Mouse (Mus musculus) frontal cortex, adult (tissue): ENCODE data around the gene Psg25.
"Not testable (repeated sequence)": the region's sequence is repeated elsewhere in the genome, so short reads cannot be mapped to it uniquely, and the experiment has no call there.

Experiments
- ATAC-seq: cut with Nextera tagmentation; 2 replicates; pipeline ENCODE4 v1.9.2; 2017; ENCODE audit warnings: mild to moderate bottlenecking, moderate library complexity, mixed read lengths; ENCODE audit not compliant: low TSS enrichment

Psg25 gene

DNA sequence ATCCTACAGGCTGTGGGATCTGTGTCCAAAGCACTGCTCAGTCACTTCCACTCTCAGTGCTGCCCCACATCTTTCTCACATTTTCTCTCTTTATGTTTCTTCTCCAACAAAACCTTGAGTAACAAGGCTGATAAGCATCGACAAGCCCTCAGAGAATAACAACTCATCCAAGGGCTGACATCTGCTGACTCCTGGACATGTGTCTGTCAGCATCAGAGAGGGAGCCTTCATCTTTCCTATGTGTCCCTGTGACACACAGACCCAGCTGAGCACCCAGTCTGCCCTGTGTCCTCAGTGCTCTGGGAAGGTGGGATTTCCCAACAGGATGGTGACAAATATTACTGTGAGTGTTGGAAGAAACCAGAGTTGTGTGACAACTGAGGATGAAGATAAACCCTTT is at the start of gene Psg25:
Gene Psg25 (minus strand): TSS at position 101 of the 400 bp plus-strand sequence.
- ATAC-seq = no peak

DNA sequence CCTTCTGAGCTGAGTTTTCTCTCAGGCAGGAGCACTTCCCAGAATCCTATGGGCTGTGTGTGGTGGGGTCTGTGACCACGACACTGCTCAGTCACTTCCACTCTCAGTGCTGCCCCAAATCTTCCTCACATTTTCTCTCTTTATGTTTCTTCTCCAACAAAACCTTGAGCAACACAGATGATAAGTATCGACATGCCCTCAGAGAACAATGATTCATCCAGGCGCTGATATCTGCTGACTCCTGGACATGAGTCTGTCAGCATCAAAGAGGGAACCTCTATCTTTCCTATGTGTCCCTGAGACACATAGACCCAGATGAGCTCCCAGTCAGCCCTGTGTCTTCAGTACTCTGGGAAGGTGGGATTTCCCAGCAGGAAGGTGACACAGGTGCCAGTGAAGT is 35.1 kb upstream of the Psg25 start, which contains the start of gene Psg27:
Gene Psg27 (minus strand): TSS at position 101 of the 400 bp plus-strand sequence.
- ATAC-seq = no peak

DNA sequence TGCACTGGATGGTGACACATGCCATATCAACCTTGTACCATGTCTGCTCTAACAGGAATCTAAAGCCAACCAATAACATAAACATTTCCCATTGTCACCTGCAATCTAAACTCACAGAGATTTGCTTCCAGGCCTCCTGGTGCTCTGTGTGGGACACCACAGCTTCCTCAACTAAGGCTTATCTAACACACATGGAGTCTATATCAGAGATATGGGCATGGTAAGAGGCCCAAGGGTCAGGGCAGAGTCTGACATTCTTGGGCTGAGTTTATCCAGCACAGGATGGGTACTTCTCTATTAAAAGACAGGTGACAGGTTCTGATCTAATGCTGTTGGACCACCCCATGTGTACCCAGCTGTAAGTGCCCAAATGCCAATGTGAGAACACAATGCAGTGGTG is 27.8 kb upstream of the Psg25 start:
- no peak for ATAC-seq

DNA sequence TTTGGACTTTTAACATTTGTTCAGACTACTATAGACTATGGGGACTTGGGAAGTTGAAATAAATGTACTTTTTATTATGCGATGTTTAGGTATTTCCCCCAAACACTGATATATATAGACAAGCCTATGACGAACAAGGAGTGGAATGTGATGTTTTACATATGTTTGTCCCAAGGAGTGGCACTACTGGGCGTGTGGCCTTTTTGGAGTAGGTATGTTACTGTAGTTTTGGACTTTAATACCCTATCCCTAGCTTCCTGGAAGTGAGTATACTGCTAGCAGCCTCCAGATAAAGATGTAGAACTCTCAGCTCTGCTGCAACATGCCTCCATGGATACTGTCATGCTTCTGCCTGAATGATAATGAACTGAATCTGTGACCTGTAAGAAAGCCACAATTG is 23.7 kb upstream of the Psg25 start:
- ATAC-seq = not testable (repeated sequence)

DNA sequence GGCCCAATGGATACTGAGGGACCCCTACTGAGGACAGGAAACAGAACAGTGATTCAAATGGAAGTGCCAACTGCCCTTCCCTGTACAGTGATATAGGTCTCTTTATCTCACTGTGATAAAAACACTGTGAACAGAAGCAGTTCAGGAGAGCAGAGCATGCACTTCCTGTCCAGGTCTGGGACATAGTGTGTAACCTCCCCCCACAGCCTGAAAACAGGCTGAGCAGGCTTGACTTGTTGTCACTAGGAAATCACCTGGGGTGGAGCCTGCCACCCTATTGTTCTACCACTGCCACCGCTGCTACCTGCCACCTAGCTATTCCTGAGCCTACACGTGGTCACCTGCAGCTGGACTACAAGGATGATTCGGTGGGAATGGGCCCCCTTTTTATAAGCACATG is 1.4 kb upstream of the Psg25 start:
- no peak for ATAC-seq

DNA sequence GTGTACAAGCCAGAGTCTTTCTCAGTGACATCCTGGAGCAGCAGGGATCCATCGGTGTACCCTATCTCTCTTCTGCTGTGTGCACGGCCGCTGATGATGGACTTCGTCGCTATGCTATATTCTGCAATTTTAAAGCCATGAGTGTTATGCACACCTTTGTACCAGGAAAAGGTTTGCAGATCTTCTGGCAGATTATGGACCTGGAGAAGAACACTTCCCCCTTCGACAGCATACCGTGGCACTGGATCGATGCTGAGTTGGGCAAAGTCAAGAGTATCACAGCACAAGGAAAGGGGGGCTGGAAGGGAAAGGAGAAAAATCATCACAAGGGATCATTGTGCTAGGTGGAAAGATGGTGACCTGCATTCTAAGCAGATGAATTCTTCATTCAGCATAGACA is 7.4 kb downstream of the Psg25 start:
- no peak for ATAC-seq

DNA sequence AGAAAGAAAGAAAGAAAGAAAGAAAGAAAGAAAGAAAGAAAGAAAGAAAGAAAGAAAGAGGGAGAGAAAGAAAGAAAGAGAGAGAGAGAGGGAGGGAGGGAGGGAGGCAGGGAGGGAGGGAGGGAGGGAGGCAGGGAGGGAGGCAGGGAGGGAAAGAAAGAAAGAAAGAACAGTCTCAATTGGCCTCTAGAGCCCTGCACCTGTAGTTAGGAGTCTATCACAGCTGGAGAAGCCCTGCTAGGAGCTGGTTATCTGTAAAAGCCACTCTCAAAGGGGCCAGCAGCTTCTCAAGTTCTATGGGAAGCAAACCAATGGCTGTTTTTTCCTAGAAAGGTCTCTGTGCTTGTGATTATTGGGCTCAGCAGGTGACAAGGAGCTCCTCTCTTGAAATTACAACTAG is 19.2 kb downstream of the Psg25 start:
- ATAC-seq = not testable (repeated sequence)

DNA sequence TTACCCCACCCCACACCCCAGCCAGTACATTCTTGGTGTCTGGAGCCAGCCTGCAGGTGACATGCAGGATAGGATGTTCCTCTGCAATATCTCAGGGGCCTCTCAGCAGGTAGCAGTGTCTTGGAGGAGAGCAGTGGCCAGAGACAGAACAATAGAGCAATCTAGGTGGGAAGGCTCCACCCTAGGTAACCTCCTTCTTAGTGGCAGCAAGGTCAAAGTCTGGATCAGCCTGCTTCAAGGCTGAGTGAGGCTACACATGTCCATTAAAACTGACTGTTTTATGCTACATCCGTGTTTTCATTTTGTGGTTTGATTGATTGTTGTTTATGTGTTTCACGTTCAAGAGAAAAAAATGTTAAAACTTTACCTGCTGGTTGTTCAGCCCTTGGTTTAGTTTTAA is 19.7 kb downstream of the Psg25 start:
- ATAC-seq = not testable (repeated sequence)

DNA sequence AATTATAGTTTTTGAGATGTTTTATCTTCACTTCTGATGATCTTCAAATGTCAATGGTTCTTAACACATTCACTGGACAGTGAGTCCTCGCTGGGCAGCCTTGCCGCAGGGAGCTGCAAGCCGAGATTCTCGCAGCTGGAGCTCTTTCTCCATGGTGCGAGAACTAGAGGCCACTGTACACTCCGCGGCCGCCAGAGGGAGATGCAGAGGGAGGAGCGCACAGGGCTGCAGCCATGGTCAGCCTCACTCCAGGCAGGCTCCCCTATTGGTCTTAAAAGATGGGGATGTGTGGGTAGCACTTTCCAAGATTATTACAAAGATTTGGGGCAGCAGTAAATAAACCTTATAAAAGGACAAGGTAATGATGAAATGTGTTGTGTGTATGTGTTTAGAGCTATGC is 20.6 kb downstream of the Psg25 start:
- ATAC-seq = no peak; the same call in 1 of the 2 replicates

DNA sequence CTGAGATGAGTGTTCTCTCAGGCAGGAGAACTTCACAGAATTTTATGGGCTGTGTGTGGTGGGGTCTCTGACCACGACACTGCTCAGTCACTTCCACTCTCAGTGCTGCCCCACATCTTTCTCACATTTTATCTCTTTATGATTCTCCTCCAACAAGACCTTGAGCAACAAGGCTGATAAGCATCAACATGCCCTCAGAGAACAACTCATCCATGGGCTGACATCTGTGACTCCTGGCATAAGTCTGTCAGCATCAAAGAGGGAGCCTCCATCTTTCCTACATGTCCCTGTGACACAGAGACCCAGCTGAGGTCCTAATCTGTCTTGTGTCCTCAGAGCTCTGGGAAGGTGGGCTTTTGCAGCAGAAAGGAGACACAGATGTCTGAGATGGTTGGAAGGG is 48.0 kb downstream of the Psg25 start, which contains the start of gene Psg26:
Gene Psg26 (minus strand): TSS at position 101 of the 400 bp plus-strand sequence.
- ATAC-seq = no peak
